Mouse (Mus musculus) left cerebral cortex, postnatal 4 days (tissue): ENCODE measurements around the gene Pxdc1. TPM values are rescaled to one million over a fixed set of nuclear protein-coding genes. Genes with fewer than 3 reads are reported as not detected.

Experiments
- DNase-seq: peaks from one replicate; pipeline ENCODE4 v3.0.0-alpha.2; 2022
- intact Hi-C: fragments of 180-260 bp; cut with DNase I; formaldehyde crosslinking; loops from one replicate; pipeline ENCODE4 v1.15.1; 2025
- total RNA-seq, 2 experiments: library from RNA; stranded (reverse); gene quantifications; 2 replicates each; pipeline ENCODE4 v1.2.3; 2021

Gene Pxdc1
- total RNA-seq, 2 experiments from 2014 or later: 4.6 to 6.4 TPM

DNA sequence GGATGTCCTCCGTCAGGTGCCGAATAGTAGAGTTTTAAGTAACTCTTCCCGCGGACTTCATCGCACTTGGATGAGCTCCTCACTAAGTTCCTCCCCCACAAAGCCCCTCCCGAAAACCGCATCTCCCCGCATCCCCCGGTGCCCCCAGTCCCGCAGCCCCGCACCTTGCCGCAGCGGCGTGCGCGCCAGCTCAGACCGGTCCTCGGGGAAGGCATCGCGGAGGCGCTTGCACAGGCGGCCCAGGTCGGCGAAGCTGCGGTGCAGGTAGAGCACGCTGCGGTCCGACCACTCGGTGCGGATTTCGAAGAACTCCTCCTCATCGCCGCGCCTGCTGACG is 1.3 kb downstream of the Pxdc1 start:
- no peak for DNase-seq
- intact Hi-C loops: loop anchor here (10.0 kb wide), 1 partner anchor 83 kb away; the partner anchor contains the start of gene Fam50b

- intact Hi-C loops: loop anchor here (10.0 kb wide), 1 partner anchor 83 kb away; the partner anchor contains the start of gene Fam50b
- peak; percentile 21 for DNase-seq
Observed at GRCm38 (mm10) chr13:34651474-34651991, 1.8 kb downstream of the Pxdc1 start.

- peak; percentile 60 for DNase-seq
- intact Hi-C loops: loop anchor here (10.0 kb wide), 1 partner anchor 84 kb away; the partner anchor contains the start of gene Fam50b
Observed at GRCm38 (mm10) chr13:34650953-34651352, 2.3 kb downstream of the Pxdc1 start.

- intact Hi-C loops: loop anchor here (10.0 kb wide), 1 partner anchor 84 kb away; the partner anchor contains the start of gene Fam50b
- DNase-seq: no peak
Observed at GRCm38 (mm10) chr13:34650371-34650770, 2.9 kb downstream of the Pxdc1 start.

DNA sequence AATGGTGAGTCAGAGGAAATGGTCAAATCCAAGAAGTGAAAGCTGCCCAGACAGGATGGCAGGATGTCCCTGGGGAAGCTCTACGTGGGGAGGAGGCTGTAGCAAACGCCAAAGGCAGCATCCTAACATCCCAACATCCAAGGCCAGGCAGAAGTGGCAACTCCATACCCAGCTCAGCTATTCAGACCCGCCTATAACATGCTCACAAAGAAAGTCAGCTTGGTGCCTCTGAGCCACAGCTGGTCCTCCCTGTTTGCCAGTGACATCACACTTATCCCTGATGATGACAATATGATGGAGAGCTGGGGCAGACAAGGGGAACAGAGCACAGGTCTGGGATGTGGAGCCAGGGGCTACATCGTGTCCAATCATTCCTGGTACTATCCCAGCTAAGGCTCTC is 5.5 kb downstream of the Pxdc1 start:
- DNase-seq: no peak
- intact Hi-C loops: loop anchor here (10.0 kb wide), 1 partner anchor 377 kb away; the partner anchor contains the start of gene Eci2

DNA sequence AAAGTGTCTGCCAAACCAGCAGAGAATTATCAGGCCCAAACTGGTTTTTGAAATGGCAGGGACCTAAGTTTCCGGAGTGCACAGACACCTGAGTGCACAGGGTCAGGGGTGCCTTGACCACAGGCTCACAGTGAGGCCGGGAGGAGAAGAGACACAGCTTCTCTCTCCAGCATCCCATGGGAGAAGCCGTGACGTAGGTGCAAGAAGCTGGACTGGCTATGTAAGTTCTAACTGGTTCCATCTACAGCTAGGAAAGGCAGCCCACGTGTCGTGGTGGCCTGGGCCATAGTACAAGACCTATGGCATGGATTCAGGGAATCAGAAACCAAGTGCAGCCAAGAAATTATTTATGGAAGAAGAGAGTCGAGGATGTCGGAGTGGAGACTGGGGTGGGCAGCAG is 6.1 kb downstream of the Pxdc1 start:
- intact Hi-C loops: loop anchor here (10.0 kb wide), 1 partner anchor 378 kb away; the partner anchor contains the start of gene Eci2

DNA sequence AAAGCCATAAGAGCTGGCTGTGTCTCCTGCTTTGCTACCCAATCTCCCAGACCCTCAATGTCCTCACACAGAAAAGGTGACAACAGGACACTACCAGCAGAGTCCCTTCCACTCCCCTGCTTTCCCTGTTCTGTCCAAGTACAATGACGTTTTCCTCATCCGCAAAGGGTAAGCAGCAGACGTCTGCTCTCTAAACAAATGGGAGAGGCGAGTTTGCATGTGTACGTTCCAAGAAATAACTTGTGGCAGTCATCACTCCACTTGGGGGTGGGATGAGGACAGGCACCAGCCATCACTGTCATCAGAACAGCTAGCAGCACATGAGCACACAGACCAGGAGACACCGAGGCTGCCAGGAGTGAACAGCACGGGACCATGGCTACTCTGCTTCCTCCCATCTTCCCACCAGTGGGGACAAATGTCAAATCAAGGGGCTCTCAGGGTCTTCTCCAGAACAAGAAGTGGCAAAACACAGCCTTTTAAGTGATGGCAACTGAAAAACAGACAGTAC is 7.0 kb downstream of the Pxdc1 start:
- DNase-seq: no peak
- intact Hi-C loops: loop anchor here (10.0 kb wide), 1 partner anchor 379 kb away; the partner anchor contains the start of gene Eci2

More for the DNA sequence above, 6.1 kb downstream of the Pxdc1 start:
- DNase-seq: no peak

- DNase-seq: no peak
- intact Hi-C loops: loop anchor here (10.0 kb wide), 1 partner anchor 379 kb away; the partner anchor contains the start of gene Eci2
Observed at GRCm38 (mm10) chr13:34645519-34645918, 7.8 kb downstream of the Pxdc1 start.

- intact Hi-C loops: loop anchor here (10.0 kb wide), 1 partner anchor 380 kb away; the partner anchor contains the start of gene Eci2
- DNase-seq: no peak
Observed at GRCm38 (mm10) chr13:34644401-34644800, 8.9 kb downstream of the Pxdc1 start.

- intact Hi-C loops: loop anchor here (1.0 to 10.0 kb wide), 2 partner anchors 220 to 381 kb away; partner anchors contain the start of gene Eci2
- no peak for DNase-seq
Observed at GRCm38 (mm10) chr13:34643926-34644325, 9.4 kb downstream of the Pxdc1 start.

- intact Hi-C loops: loop anchor here (1.0 to 10.0 kb wide), 2 partner anchors 221 to 382 kb away; partner anchors contain the start of gene Eci2
- DNase-seq: peak; percentile 69
Observed at GRCm38 (mm10) chr13:34642941-34643875, 10.1 kb downstream of the Pxdc1 start.

GRCm38 (mm10) chr13:34641066-34641465 is 12.2 kb downstream of the Pxdc1 start:
- intact Hi-C loops: loop anchor here (10.0 kb wide), 1 partner anchor 384 kb away; the partner anchor contains the start of gene Eci2
- no peak for DNase-seq

DNA sequence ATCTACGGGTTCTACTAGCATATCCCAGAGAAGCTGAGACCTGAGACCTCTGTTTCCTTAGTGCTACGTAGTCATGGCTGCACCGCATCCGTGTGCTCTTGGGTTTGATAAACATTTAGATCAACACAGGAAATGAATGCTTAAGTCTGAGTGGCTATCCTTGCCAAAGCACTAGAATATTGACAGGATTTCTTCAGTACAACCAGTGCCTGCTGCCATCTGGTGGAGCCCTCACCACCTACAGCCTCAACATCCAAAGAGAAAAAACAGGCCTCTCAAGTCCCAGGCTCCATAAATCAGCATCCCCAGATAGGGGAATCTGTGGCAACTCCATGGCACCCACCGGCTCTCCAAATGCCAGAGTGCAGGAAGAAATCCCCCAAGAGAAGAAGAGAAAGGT is 17.3 kb downstream of the Pxdc1 start:
- intact Hi-C loops: loop anchor here (2.0 to 10.0 kb wide), 3 partner anchors 289 to 591 kb away; partner anchors contain the start of gene Slc22a23
- peak; percentile 74 for DNase-seq

DNA sequence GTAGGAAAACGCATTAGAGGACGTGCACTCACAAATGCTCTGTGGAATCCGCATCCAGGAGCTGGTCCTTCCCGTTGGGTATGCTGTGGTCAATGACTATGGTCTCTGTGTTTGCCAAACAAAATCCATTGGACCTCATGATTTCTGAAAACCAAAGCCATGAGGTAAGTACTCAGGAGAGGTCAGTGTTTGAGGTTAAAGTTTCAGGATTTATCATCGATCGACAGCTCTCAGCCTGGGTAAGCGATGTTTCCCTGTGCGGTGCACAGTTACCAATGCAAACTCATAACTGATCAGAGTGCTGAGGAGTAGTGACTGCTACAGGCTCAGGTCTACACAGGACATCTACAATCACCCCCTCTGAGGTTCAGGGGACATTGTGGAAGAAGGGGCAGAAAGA is 23.0 kb downstream of the Pxdc1 start:
- intact Hi-C loops: loop anchor here (10.0 kb wide), 1 partner anchor 586 kb away; no protein-coding TSS in a partner anchor
- DNase-seq: no peak

DNA sequence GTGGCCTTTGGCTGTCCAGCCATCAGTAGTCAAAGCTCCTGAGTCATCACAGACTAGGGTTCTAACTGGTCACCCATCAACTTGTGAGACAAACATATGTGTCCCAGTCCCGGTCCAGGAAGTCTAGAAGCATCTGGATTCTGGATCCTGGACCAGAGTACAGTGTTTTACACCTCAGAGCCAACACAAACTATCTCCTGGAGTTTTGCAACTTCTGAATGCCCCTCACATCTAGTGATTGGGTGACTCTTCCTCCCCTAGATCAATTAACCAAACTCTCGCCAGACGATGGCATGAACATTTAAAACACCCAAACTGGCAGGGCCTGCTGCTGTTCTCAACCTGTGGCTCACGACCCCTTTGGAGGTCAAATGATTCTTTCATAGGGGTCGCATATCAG is 23.5 kb downstream of the Pxdc1 start:
- no peak for DNase-seq
- intact Hi-C loops: loop anchor here (10.0 kb wide), 1 partner anchor 585 kb away; no protein-coding TSS in a partner anchor

DNA sequence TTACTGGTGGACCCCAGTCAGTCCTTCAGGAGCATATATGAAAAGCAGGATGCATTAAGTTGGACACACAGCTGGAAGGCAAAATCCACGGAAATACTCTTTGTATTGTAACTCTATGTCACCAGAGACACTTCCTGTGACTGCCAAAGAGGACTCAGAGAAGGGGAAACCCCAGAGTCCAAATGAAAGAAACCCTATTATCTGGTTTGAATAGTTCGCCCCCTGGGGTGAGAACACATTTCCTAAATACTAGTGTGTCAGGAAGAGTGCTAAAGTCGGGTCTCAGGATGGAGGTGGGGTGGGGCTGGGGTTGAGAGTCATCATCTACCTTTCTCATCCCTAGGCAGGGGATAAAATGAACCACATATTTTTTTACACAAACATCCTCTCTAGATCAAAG is 25.8 kb downstream of the Pxdc1 start:
- no peak for DNase-seq
- intact Hi-C loops: no loop called here

- intact Hi-C loops: no loop called here
Observed at GRCm38 (mm10) chr13:34624414-34624813, 28.9 kb downstream of the Pxdc1 start.

GRCm38 (mm10) chr13:34612402-34612801 is 40.9 kb downstream of the Pxdc1 start:
- DNase-seq: no peak
- intact Hi-C loops: no loop called here

More at GRCm38 (mm10) chr13:34624414-34624813, 28.9 kb downstream of the Pxdc1 start:
- DNase-seq: no peak

DNA sequence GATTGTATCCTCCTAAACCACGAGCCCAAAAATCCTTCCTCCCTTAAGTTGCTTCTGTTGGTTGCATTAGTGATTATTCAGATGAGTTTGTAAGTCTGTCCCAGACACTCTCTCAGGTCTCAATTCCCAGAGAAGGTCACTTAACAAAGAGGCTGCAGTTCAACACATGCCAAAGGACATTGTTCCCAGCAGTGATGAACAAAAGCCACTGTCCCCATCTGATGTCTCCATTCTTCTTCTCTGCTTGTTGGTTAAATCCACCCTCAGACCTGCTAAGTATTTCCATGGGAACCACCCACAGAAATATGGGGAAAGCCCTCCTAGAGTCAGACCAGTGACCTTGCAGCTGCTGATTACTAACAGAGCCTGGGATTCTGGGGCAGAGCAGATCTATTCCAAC is 43.6 kb downstream of the Pxdc1 start:
- DNase-seq: no peak
- intact Hi-C loops: loop anchor here (10.0 kb wide), 1 partner anchor 265 kb away; the partner anchor contains the start of gene Slc22a23

GRCm38 (mm10) chr13:34607079-34607478 is 46.2 kb downstream of the Pxdc1 start:
- intact Hi-C loops: loop anchor here (10.0 kb wide), 1 partner anchor 262 kb away; the partner anchor contains the start of gene Slc22a23
- DNase-seq: no peak
